Mouse (Mus musculus): ENCODE data around the gene 4931428F04Rik.

DNA sequence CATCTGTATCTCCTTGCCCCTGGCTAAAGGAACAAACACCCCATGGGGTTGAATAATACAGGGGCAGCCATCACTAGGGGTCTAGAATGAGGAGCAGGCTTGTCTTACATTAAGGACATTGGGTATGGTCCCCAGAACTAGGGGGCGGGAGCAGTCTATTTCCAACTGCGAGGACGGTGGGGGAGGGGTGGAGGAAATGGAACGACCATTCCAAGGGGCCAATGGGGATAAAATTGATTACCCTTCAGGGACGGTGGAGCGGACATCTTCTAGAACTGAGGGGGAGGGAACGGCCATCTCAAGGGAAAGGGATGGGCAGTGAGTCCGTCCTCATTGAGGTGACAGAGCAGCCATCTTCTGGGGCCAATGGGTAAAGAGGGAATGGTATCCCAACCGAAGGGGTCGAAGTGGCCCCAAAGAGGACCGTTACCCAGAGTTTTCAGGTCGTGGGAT lies 36.0 kb upstream of the 4931428F04Rik start:
- TF ChIP-seq CTCF (IDR thresholded peaks at IDR 0.05; ENCODE audit: low read depth, low read length) (no peak), POLR2A (IDR thresholded peaks at IDR 0.05; ENCODE audit: extremely low read depth, insufficient read depth, low read length) (no peak)
